ENCODE assay signal across 7 mouse cellular contexts in genomic region chr2:28523643-28524117, GRCm38 (mm10). TPM values are rescaled to one million over a fixed set of nuclear protein-coding genes. Genes with fewer than 3 reads are reported as not detected.
DNase-seq lines count a peak whose midpoint lies in the region; ATAC-seq lines count a peak whose summit lies in the region.

No protein-coding gene starts in this region.

- DNase-seq in adrenal gland, adult 2 months: peak; percentile 96
- peak; percentile 32 for DNase-seq in embryonic facial prominence, embryonic 10.5 days (ENCODE audit: low spot score)
- peak; percentile 86 to 88 for DNase-seq in left cerebral cortex, postnatal 36 days (ENCODE audit: low spot score in 2 of 2)
- peak; percentile 49 for DNase-seq in mesoderm, embryonic 11.5 days (ENCODE audit: low read depth, low spot score)

- H3K9me3 ChIP-seq in embryonic facial prominence, embryonic 10.5 days: no peaks in the 10 kb centered on the region
- H3K9me3 ChIP-seq in intestine, embryonic 16.5 days (ENCODE audit: control insufficient read depth, low read length): no peaks in the 10 kb centered on the region
- no peaks in the 10 kb centered on the region for H3K9me3 ChIP-seq in stomach, embryonic 14.5 days (ENCODE audit: control insufficient read depth, low read depth, low read length)

- ATAC-seq in granulocyte monocyte progenitor cell, adult 5-6 weeks (replicated peaks; ENCODE audit: poor library complexity, severe bottlenecking): peak; percentile 73
- ATAC-seq in intestine, embryonic 16.5 days: peak; percentile 54
- ATAC-seq in stomach, embryonic 14.5 days (ENCODE audit: insufficient number of reproducible peaks, insufficient read depth, low FRiP score, low read depth): peak; percentile 60

- no peaks in the 10 kb centered on the region for H3K27me3 ChIP-seq in embryonic facial prominence, embryonic 10.5 days (replicated peaks; ENCODE audit: low read depth, poor library complexity, severe bottlenecking)
- H3K27me3 ChIP-seq in intestine, embryonic 16.5 days (replicated peaks; ENCODE audit: control insufficient read depth, insufficient read depth, low read length): no peaks in the 10 kb centered on the region
- H3K27me3 ChIP-seq in stomach, embryonic 14.5 days (ENCODE audit: control insufficient read depth, insufficient read depth, low read length): no peaks in the 10 kb centered on the region

- H3K9ac ChIP-seq in intestine, embryonic 16.5 days (ENCODE audit: low read depth, low read length): peak overlapping the region; percentile 32; the same call in 1 of the 2 replicates
- H3K9ac ChIP-seq in stomach, embryonic 14.5 days (replicated peaks; ENCODE audit: low read depth, low read length): no peak overlapping the region

- H3K27ac ChIP-seq in embryonic facial prominence, embryonic 10.5 days (replicated peaks): peak overlapping the region; percentile 41; the same call in 1 of the 2 replicates
- no peak overlapping the region; the same call in 1 of the 2 replicates for H3K27ac ChIP-seq in intestine, embryonic 16.5 days (ENCODE audit: low read length)
- H3K27ac ChIP-seq in stomach, embryonic 14.5 days (ENCODE audit: low read length): peak overlapping the region; percentile 33; the same call in 1 of the 2 replicates

- WGBS in embryonic facial prominence, embryonic 10.5 days: 19% methylated on average over 5 of the region's 5 CpGs
- WGBS in intestine, embryonic 16.5 days: 23% methylated on average over 5 of the region's 5 CpGs
- WGBS in stomach, embryonic 14.5 days: 23% methylated on average over 5 of the region's 5 CpGs

- no peak overlapping the region for H3K4me2 ChIP-seq in intestine, embryonic 16.5 days (ENCODE audit: low read depth, low read length)
- no peak overlapping the region for H3K4me2 ChIP-seq in stomach, embryonic 14.5 days (replicated peaks; ENCODE audit: low read depth, low read length)

- intact Hi-C loops in left cerebral cortex, postnatal 36 days (cut with DNase I): no loop called here

- peaks cover 9% of the 10 kb centered on the region; the same call in 1 of the 2 replicates for H3K36me3 ChIP-seq in embryonic facial prominence, embryonic 10.5 days (replicated peaks)
- peaks cover 3% of the 10 kb centered on the region; the same call in 1 of the 2 replicates for H3K36me3 ChIP-seq in intestine, embryonic 16.5 days (ENCODE audit: control insufficient read depth, insufficient read depth, low read length)
- H3K36me3 ChIP-seq in stomach, embryonic 14.5 days (ENCODE audit: control insufficient read depth, insufficient read depth, low read length): no peaks in the 10 kb centered on the region

- H3K4me1 ChIP-seq in embryonic facial prominence, embryonic 10.5 days: peaks cover 72% of the 10 kb centered on the region
- H3K4me1 ChIP-seq in intestine, embryonic 16.5 days (ENCODE audit: control insufficient read depth, insufficient read depth, low read length): peaks cover 37% of the 10 kb centered on the region
- peaks cover 31% of the 10 kb centered on the region for H3K4me1 ChIP-seq in stomach, embryonic 14.5 days (ENCODE audit: control insufficient read depth, insufficient read depth, low read length)

- no peak overlapping the region for H3K4me3 ChIP-seq in embryonic facial prominence, embryonic 10.5 days
- no peak overlapping the region for H3K4me3 ChIP-seq in intestine, embryonic 16.5 days (ENCODE audit: low read length)
- H3K4me3 ChIP-seq in stomach, embryonic 14.5 days (ENCODE audit: low read depth, low read length): no peak overlapping the region

RNA-seq across cellular contexts. Expression of gene Ralgds, which starts 10.8 kb away (rescaled TPM):
- 10 to 100 TPM; 23.3 to 45.5 TPM for total RNA-seq in adrenal gland, adult 2 months (2021)
- polyA plus RNA-seq in adrenal gland, adult 2 months (2012; rRNA removed): 56.8 and 73.5 TPM in 2 replicates
- 36.7 and 44.2 TPM in 2 replicates for polyA plus RNA-seq in embryonic facial prominence, embryonic 10.5 days (2016; fragmentation: Nextera tagmentation; extraction: Ambion mirVana)
- 2.1 and 7.9 TPM in 2 replicates for total RNA-seq in granulocyte monocyte progenitor cell, adult 5-6 weeks (2014; fragmentation: Nextera tagmentation)
- total RNA-seq in granulocyte monocyte progenitor cell, adult 5-6 weeks (2017): 2.8 and 4.6 TPM in 2 replicates
- polyA plus RNA-seq in intestine, embryonic 16.5 days (2015; fragmentation: Nextera tagmentation; extraction: Ambion mirVana): 19.1 and 21.5 TPM in 2 replicates
- total RNA-seq in left cerebral cortex, postnatal 36 days (2021): 10 to 100 TPM; 82.7 to 82.8 TPM
- polyA plus RNA-seq in stomach, embryonic 14.5 days (2014; fragmentation: Nextera tagmentation; extraction: Ambion mirVana): 36.2 and 38.6 TPM in 2 replicates

RNA-seq across cellular contexts. Expression of gene Gm10134, which starts 17.8 kb away (rescaled TPM):
- 1 to 10 TPM in 1 of 2 experiments, not detected in 1; 2.2 TPM for total RNA-seq in adrenal gland, adult 2 months (2021)
- polyA plus RNA-seq in adrenal gland, adult 2 months (2012; rRNA removed): 0.42 TPM in 1 of 2 replicates, not detected in the other
- polyA plus RNA-seq in embryonic facial prominence, embryonic 10.5 days (2016; fragmentation: Nextera tagmentation; extraction: Ambion mirVana): not detected in 2 replicates
- total RNA-seq in granulocyte monocyte progenitor cell, adult 5-6 weeks (2014; fragmentation: Nextera tagmentation): not detected in 2 replicates
- not detected in 2 replicates for total RNA-seq in granulocyte monocyte progenitor cell, adult 5-6 weeks (2017)
- 7.4 and 10.3 TPM in 2 replicates for polyA plus RNA-seq in intestine, embryonic 16.5 days (2015; fragmentation: Nextera tagmentation; extraction: Ambion mirVana)
- 1 to 10 TPM; 1.7 TPM for total RNA-seq in left cerebral cortex, postnatal 36 days (2021)
- polyA plus RNA-seq in stomach, embryonic 14.5 days (2014; fragmentation: Nextera tagmentation; extraction: Ambion mirVana): 6.6 and 7.5 TPM in 2 replicates

RNA-seq across cellular contexts. Expression of gene Gbgt1, which starts 27.0 kb away (rescaled TPM):
- total RNA-seq in adrenal gland, adult 2 months (2021): 1 to 10 TPM; 3.7 to 4.6 TPM
- 1.6 and 3.6 TPM in 2 replicates for polyA plus RNA-seq in adrenal gland, adult 2 months (2012; rRNA removed)
- 0.22 TPM in 1 of 2 replicates, not detected in the other for polyA plus RNA-seq in embryonic facial prominence, embryonic 10.5 days (2016; fragmentation: Nextera tagmentation; extraction: Ambion mirVana)
- not detected in 2 replicates for total RNA-seq in granulocyte monocyte progenitor cell, adult 5-6 weeks (2014; fragmentation: Nextera tagmentation)
- total RNA-seq in granulocyte monocyte progenitor cell, adult 5-6 weeks (2017): not detected in 2 replicates
- 4.4 and 4.6 TPM in 2 replicates for polyA plus RNA-seq in intestine, embryonic 16.5 days (2015; fragmentation: Nextera tagmentation; extraction: Ambion mirVana)
- total RNA-seq in left cerebral cortex, postnatal 36 days (2021): 1 to 10 TPM; 1.6 to 3.3 TPM
- 2.9 and 3.1 TPM in 2 replicates for polyA plus RNA-seq in stomach, embryonic 14.5 days (2014; fragmentation: Nextera tagmentation; extraction: Ambion mirVana)

RNA-seq across cellular contexts. Expression of gene Cel, which starts 39.5 kb away (rescaled TPM):
- under 1 TPM in 1 of 2 experiments, not detected in 1; 0.14 TPM for total RNA-seq in adrenal gland, adult 2 months (2021)
- polyA plus RNA-seq in adrenal gland, adult 2 months (2012; rRNA removed): 0.06 TPM in 1 of 2 replicates, not detected in the other
- not detected in 2 replicates for polyA plus RNA-seq in embryonic facial prominence, embryonic 10.5 days (2016; fragmentation: Nextera tagmentation; extraction: Ambion mirVana)
- not detected in 2 replicates for total RNA-seq in granulocyte monocyte progenitor cell, adult 5-6 weeks (2014; fragmentation: Nextera tagmentation)
- total RNA-seq in granulocyte monocyte progenitor cell, adult 5-6 weeks (2017): not detected in 2 replicates
- polyA plus RNA-seq in intestine, embryonic 16.5 days (2015; fragmentation: Nextera tagmentation; extraction: Ambion mirVana): 383 and 542 TPM in 2 replicates
- not detected for total RNA-seq in left cerebral cortex, postnatal 36 days (2021)
- 28.9 TPM in 1 of 2 replicates, not detected in the other for polyA plus RNA-seq in stomach, embryonic 14.5 days (2014; fragmentation: Nextera tagmentation; extraction: Ambion mirVana)

RNA-seq across cellular contexts. Expression of gene Mrps2, which starts 55.8 kb away (rescaled TPM):
- total RNA-seq in adrenal gland, adult 2 months (2021): 10 to 100 TPM; 60.4 to 65.2 TPM
- polyA plus RNA-seq in adrenal gland, adult 2 months (2012; rRNA removed): 46.0 and 61.1 TPM in 2 replicates
- 68.5 and 71.9 TPM in 2 replicates for polyA plus RNA-seq in embryonic facial prominence, embryonic 10.5 days (2016; fragmentation: Nextera tagmentation; extraction: Ambion mirVana)
- 61.3 and 62.9 TPM in 2 replicates for total RNA-seq in granulocyte monocyte progenitor cell, adult 5-6 weeks (2014; fragmentation: Nextera tagmentation)
- total RNA-seq in granulocyte monocyte progenitor cell, adult 5-6 weeks (2017): 29.3 and 33.0 TPM in 2 replicates
- polyA plus RNA-seq in intestine, embryonic 16.5 days (2015; fragmentation: Nextera tagmentation; extraction: Ambion mirVana): 61.1 and 66.9 TPM in 2 replicates
- 10 to 100 TPM; 35.4 to 39.0 TPM for total RNA-seq in left cerebral cortex, postnatal 36 days (2021)
- polyA plus RNA-seq in stomach, embryonic 14.5 days (2014; fragmentation: Nextera tagmentation; extraction: Ambion mirVana): 58.5 and 59.3 TPM in 2 replicates

Comparison
In these comparisons a context has a peak if more than half of its experiments do, and no peak if none do; other contexts are left out.
1. DNase-seq: peak in every context shown above with its lines; median percentile 96 in adrenal gland, adult 2 months; 87 in left cerebral cortex, postnatal 36 days; 49 in mesoderm, embryonic 11.5 days; 32 in embryonic facial prominence, embryonic 10.5 days.